Mouse (Mus musculus) intestine, postnatal 0 days (tissue): ENCODE measurements around the gene Gm10053. TPM values are rescaled to one million over a fixed set of nuclear protein-coding genes. Genes with fewer than 3 reads are reported as not detected.
A peak's percentile ranks its signal among the peaks of the same experiment; 100 is the strongest.

Source experiments
- ATAC-seq: fragments of 200-750 bp; cut with Nextera tagmentation; 2 replicates; pipeline ENCODE4 v1.8.0; 2017; ENCODE audit warnings: mild to moderate bottlenecking, moderate TSS enrichment, moderate library complexity
- H3K27ac ChIP-seq: fragments of 300-500 bp; sonication (generic); 2 replicates; pipeline ENCODE4 v1.5.1; 2014; ENCODE audit warnings: mild to moderate bottlenecking, low read depth, low read length, moderate library complexity
- H3K27me3 ChIP-seq: fragments of 300-500 bp; sonication (generic); replicated peaks from 2 replicates; pipeline ENCODE4 v1.6.1; 2014; ENCODE audit warnings: low read length, mixed read lengths; ENCODE audit not compliant: control insufficient read depth, insufficient read depth
- H3K36me3 ChIP-seq: fragments of 300-500 bp; sonication (generic); 2 replicates; pipeline ENCODE4 v1.6.1; 2014; ENCODE audit warnings: mild to moderate bottlenecking, moderate library complexity; ENCODE audit not compliant: control insufficient read depth, insufficient read depth
- H3K4me1 ChIP-seq: fragments of 300-500 bp; sonication (generic); replicated peaks from 2 replicates; pipeline ENCODE4 v1.6.1; 2014; ENCODE audit warnings: antibody characterized with exemption, low read length, mixed read lengths; ENCODE audit not compliant: control insufficient read depth, insufficient read depth
- H3K4me2 ChIP-seq: fragments of 300-500 bp; sonication (generic); replicated peaks from 2 replicates; pipeline ENCODE4 v1.6.1; 2014; ENCODE audit warnings: low read depth, mild to moderate bottlenecking, moderate library complexity
- H3K4me3 ChIP-seq: fragments of 300-500 bp; sonication (generic); 2 replicates; pipeline ENCODE4 v1.5.1; 2014; ENCODE audit warnings: low read depth, low read length
- H3K9ac ChIP-seq: fragments of 300-500 bp; sonication (generic); 2 replicates; pipeline ENCODE4 v1.6.1; 2014; ENCODE audit warnings: mild to moderate bottlenecking, low read depth, low read length
- H3K9me3 ChIP-seq: fragments of 300-500 bp; sonication (generic); 2 replicates; pipeline ENCODE4 v1.6.1; 2016; ENCODE audit warnings: mixed run types; ENCODE audit not compliant: control insufficient read depth
- CTCF ChIP-seq: sonication (generic); IDR thresholded peaks from 2 replicates; pipeline ENCODE4 v1.5.1; 2016; ENCODE audit warnings: low read depth, mild to moderate bottlenecking, control low read depth, antibody characterized with exemption, moderate library complexity
- WGBS: fragments of 180-500 bp; shearing (Covaris S2); extraction: QIAGEN DNeasy Blood & Tissue Kit; methylation state at CpG from one replicate; pipeline ENCODE4 v1.1.7; 2014; 5-methylcytosine and 5-hydroxymethylcytosine counted together
- polyA plus RNA-seq: library from polyadenylated mRNA; unstranded; fragments of >200 nt; fragmentation: Nextera tagmentation; extraction: Ambion mirVana; gene quantifications from 2 replicates; pipeline ENCODE4 v1.2.1, GENCODE M21; 2015

Gene Gm10053
- polyA plus RNA-seq, 1 experiment from 2014 or later: 580 TPM

DNA sequence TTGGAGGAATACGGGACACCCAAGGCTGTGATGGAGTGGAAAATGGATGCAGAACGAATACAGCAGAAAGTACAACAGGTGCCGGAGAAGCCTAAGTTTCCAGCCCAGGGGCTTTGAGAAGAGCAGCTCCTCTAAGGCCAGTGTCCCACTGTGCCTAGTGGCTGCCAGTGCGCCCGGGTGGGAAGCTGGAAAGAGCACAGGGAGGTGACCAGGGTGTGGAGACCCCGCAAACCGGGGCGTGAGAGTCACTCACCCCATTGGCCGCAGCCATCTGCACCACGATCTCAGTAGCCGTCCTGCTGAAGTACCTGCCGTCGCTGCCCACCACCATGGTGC lies 14.2 kb upstream of the Gm10053 start:
- H3K27ac ChIP-seq: peak overlapping the region; percentile 6; the same call in 1 of the 2 replicates
- H3K36me3 ChIP-seq: no peaks in the 10 kb centered on the region
- H3K9ac ChIP-seq: peak overlapping the region; percentile 41
- H3K4me3 ChIP-seq: peak overlapping the region; percentile 44
- peaks cover 2% of the 10 kb centered on the region; the same call in 1 of the 2 replicates for H3K27me3 ChIP-seq
- no peaks in the 10 kb centered on the region; the same call in 1 of the 2 replicates for H3K4me1 ChIP-seq
- no peak for TF ChIP-seq CTCF
- peak; percentile 36; the same call in 1 of the 2 replicates for ATAC-seq
- H3K9me3 ChIP-seq: no peaks in the 10 kb centered on the region
- peak overlapping the region; percentile 66 for H3K4me2 ChIP-seq
- WGBS: 15% methylated on average over 13 of the region's 13 CpGs

DNA sequence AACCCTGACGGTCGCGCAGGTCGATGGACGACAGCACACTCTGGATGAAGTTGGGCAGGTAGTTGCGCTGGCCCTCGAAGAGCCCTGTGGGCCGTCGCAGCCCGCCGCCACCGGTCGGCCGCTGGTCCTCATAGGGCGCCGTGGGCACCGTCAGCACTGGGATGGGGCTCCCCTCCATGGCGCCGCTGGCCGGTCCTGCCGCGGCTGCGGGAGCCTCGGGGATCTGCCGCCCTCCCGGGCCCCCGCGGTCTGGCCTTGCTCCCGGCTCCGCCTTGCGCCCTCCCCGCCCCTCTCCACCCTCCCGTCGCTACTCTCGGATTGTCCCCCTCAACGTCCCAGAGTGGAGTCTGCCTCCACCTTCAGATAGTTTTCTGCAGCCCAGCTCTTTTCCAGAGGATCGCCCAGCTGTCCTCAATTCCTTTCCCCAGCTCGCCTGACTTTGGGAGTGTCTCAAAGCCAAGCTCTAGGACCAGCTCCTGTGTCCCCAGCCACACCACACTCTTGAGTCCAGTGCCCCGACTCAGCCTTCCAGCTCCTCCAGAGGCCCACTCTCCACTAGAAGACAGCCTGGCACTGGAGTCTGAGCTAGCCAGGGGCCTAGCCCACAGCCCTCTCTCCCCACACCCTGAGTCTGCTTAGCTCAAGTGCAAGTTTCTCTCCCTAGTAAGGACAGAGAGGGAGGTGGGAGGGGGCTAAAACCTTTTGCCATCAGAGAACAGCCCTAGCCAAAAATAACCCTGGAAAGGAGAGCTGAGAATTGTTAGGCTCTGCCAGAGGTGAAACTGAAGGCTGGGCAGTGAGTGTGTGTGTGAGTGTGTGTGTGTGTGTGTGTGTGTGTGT lies 13.7 kb upstream of the Gm10053 start, which contains the start of gene Pgm5:
TSS of gene Pgm5 (minus strand) at position 244 of the 840 bp plus-strand sequence.
- H3K4me3 ChIP-seq: peak within 1 kb of the TSS; percentile 44
- peaks cover 2% of the 10 kb centered on the region; the same call in 1 of the 2 replicates for H3K27me3 ChIP-seq
- peak; percentile 53; the same call in 1 of the 2 replicates for ATAC-seq
- TF ChIP-seq CTCF: peak; percentile 62
- peak within 1 kb of the TSS; percentile 41 for H3K9ac ChIP-seq
- no peaks in the 10 kb centered on the region for H3K36me3 ChIP-seq
- under 1% methylated on average over 37 of the region's 39 CpGs for WGBS
- H3K9me3 ChIP-seq: no peaks in the 10 kb centered on the region
- H3K27ac ChIP-seq: peak within 1 kb of the TSS; percentile 6; the same call in 1 of the 2 replicates
- H3K4me2 ChIP-seq: peak within 1 kb of the TSS; percentile 66
- no peaks in the 10 kb centered on the region; the same call in 1 of the 2 replicates for H3K4me1 ChIP-seq

DNA sequence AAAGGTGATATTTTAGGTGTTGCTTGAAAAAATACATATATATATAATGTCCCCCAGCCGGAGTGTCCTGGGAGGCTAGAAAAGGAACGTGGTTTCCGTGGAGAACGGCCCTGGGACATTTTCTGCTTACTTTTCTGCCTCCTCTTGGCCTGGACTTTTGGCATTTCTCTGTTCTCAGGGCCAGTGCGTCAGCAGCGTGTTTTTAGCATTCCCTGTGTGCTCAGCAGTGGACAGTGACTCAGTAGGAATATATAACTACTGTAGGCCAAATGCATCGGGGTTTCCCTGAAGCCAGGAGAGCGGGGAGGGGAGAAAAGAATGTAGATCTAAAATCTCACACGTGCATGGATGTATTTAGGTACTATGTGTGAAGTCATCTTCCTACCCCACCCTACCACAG lies 10.1 kb upstream of the Gm10053 start:
- Histone ChIP-seq H3K4me3 (no peak overlapping the region), H3K9me3 (no peaks in the 10 kb centered on the region), H3K27me3 (peaks cover 2% of the 10 kb centered on the region; the same call in 1 of the 2 replicates), H3K9ac (no peak overlapping the region), H3K36me3 (no peaks in the 10 kb centered on the region), H3K4me1 (no peaks in the 10 kb centered on the region; the same call in 1 of the 2 replicates), H3K4me2 (no peak overlapping the region), H3K27ac (no peak overlapping the region)
- no peak for TF ChIP-seq CTCF
- WGBS: 90% methylated on average over 9 of the region's 9 CpGs
- ATAC-seq: no peak

DNA sequence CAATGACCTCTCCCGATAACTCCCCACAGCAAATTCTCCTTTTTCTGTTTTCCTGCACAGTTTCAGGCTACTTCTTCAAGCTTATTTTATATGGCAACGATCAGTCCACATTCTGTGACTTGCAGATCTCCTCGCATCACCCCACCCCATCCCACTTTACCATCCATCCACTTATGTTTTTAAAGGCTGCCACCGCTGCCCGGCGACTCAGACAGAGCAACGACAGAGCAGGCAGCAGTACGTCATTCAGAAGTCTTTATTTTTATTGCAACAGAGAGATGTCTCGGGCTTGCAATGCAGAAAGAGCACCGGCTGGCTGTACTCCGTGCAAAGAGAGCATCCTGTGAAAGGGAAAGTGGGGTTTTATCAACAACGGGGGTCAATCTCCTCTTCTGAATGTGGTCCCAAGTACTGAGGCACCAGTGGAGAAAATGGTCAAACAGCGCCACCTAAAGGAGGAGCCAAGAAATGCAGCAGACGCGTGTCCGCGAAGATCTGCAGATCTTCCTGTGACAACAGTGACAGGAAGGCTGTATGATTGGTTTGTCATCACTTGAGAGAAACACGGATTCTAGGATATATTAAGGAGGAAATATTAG lies 4.3 kb upstream of the Gm10053 start:
- Histone ChIP-seq H3K9ac (no peak overlapping the region), H3K4me1 (no peaks in the 10 kb centered on the region), H3K27me3 (no peaks in the 10 kb centered on the region), H3K4me2 (peak overlapping the region; percentile 51), H3K36me3 (no peaks in the 10 kb centered on the region), H3K27ac (no peak overlapping the region), H3K4me3 (peak overlapping the region; percentile 9; the same call in 1 of the 2 replicates), H3K9me3 (no peaks in the 10 kb centered on the region)
- peak; percentile 56 for ATAC-seq
- WGBS: 14% methylated on average over 18 of the region's 18 CpGs
- peak; percentile 96 for TF ChIP-seq CTCF

DNA sequence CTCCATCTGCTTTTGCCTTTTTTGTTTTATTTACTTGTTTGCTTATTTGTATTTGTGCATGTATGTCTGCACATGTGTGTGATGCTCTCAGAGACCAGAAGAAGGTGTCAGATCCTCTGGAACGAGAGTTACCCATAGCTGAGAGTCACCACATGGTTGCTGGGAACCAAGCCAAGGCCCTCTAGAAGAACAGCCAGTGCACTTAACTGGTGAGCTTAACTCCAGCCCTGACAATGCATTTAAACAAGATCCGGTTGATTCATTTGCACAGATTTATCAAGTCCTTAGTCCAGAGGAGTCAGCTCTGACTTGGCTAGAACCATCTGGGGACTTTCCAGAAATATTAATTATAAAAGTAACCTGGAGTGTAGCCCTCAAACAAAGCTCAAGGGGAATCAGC lies 1.6 kb upstream of the Gm10053 start:
- H3K9me3 ChIP-seq: no peaks in the 10 kb centered on the region
- no peak overlapping the region for H3K4me3 ChIP-seq
- no peak for TF ChIP-seq CTCF
- H3K27ac ChIP-seq: no peak overlapping the region
- ATAC-seq: no peak
- no peaks in the 10 kb centered on the region for H3K36me3 ChIP-seq
- no peak overlapping the region for H3K4me2 ChIP-seq
- no peaks in the 10 kb centered on the region for H3K4me1 ChIP-seq
- 45% methylated on average over 2 of the region's 2 CpGs for WGBS
- H3K27me3 ChIP-seq: 0 out of 2 replicates have a peak, but pooled peaks cover 6% of the 10 kb centered on the region
- H3K9ac ChIP-seq: no peak overlapping the region

DNA sequence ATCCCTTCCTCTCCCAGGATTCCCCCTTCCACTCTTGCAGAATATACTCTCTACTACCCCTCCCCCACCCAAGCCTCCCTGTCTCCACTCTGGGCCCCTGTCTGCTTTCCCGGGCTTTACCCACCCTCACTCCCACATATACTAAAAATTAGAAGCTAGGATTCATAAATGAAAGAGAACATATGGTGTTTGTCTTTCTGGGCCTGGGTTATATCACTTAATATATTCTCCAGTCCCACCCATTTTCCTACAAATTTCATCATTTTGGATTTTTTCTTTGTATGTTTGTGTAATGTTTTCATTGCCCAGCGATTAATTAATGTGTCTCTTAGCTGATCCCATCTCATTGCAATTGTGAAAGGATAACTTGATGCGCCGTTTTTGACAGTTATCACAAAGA lies 5.8 kb downstream of the Gm10053 start:
- Histone ChIP-seq H3K9ac (no peak overlapping the region), H3K27me3 (0 out of 2 replicates have a peak, but pooled peaks cover 6% of the 10 kb centered on the region), H3K4me2 (no peak overlapping the region), H3K9me3 (no peaks in the 10 kb centered on the region), H3K27ac (no peak overlapping the region), H3K36me3 (no peaks in the 10 kb centered on the region), H3K4me1 (no peaks in the 10 kb centered on the region), H3K4me3 (no peak overlapping the region)
- WGBS: 58% methylated on average over 4 of the region's 4 CpGs
- TF ChIP-seq CTCF: no peak
- ATAC-seq: no peak
